Comparison of ENCODE assay signal across 13 mouse cellular contexts in genomic region chr7:127748235-127748560, GRCm38 (mm10). TPM values are rescaled to one million over a fixed set of nuclear protein-coding genes. Genes with fewer than 3 reads are reported as not detected.
DNase-seq lines count a peak whose midpoint lies in the region; ATAC-seq and TF ChIP-seq lines count a peak whose summit lies in the region.
"Had no signal": no experiment of that assay in that cellular context is flagged by ENCODE, and none has a peak within 500 bp of the region (broad histone marks: within the 10 kb centered on the region; RNA-seq: fewer than 3 reads in every experiment).

No protein-coding gene starts in this region.

- no peaks in the 10 kb centered on the region for H3K27me3 ChIP-seq in hindbrain, embryonic 10.5 days (ENCODE audit: insufficient read depth, poor library complexity, severe bottlenecking)
- H3K27me3 ChIP-seq in hindbrain, postnatal 0 days (ENCODE audit: insufficient read depth, low read length) = no peaks in the 10 kb centered on the region
- no peaks in the 10 kb centered on the region for H3K27me3 ChIP-seq in ES-Bruce4 (ENCODE audit: control insufficient read depth, insufficient read depth, low read length, poor library complexity, severe bottlenecking)
- H3K27me3 ChIP-seq in embryonic facial prominence, embryonic 15.5 days = no peaks in the 10 kb centered on the region
- no peaks in the 10 kb centered on the region for H3K27me3 ChIP-seq in limb, embryonic 15.5 days
- H3K27me3 ChIP-seq: CH12.LX had no signal

- peak overlapping the region; percentile 94 for H3K4me3 ChIP-seq in hindbrain, embryonic 10.5 days
- H3K4me3 ChIP-seq in hindbrain, postnatal 0 days (ENCODE audit: low read length) = no peak overlapping the region
- H3K4me3 ChIP-seq in ES-Bruce4 (ENCODE audit: low read depth, low read length) = peak overlapping the region; percentile 91
- peak overlapping the region; percentile 77 for H3K4me3 ChIP-seq in embryonic facial prominence, embryonic 15.5 days (replicated peaks)
- H3K4me3 ChIP-seq in limb, embryonic 15.5 days = peak overlapping the region; percentile 87; the same call in 1 of the 2 replicates
- H3K4me3 ChIP-seq in left cerebral cortex, adult 2 months = no peak overlapping the region

- no peak for TF ChIP-seq POLR2A in ES-Bruce4 (IDR thresholded peaks at IDR 0.05; ENCODE audit: insufficient read depth, low read length)

- peak overlapping the region; percentile 30; the same call in 1 of the 2 replicates for H3K27ac ChIP-seq in hindbrain, embryonic 10.5 days
- H3K27ac ChIP-seq in hindbrain, postnatal 0 days = no peak overlapping the region
- H3K27ac ChIP-seq in ES-Bruce4 (ENCODE audit: insufficient read depth, low read length) = no peak overlapping the region
- H3K27ac ChIP-seq in embryonic facial prominence, embryonic 15.5 days (replicated peaks) = no peak overlapping the region; the same call in 1 of the 2 replicates
- H3K27ac ChIP-seq in limb, embryonic 15.5 days = 0 out of 2 replicates have a peak overlapping the region, but pooled peaks have one; percentile 7
- no peak overlapping the region for H3K27ac ChIP-seq in left cerebral cortex, adult 2 months

- no peaks in the 10 kb centered on the region for H3K9me3 ChIP-seq in hindbrain, embryonic 10.5 days
- no peaks in the 10 kb centered on the region for H3K9me3 ChIP-seq in hindbrain, postnatal 0 days (ENCODE audit: low read length)
- H3K9me3 ChIP-seq in ES-Bruce4 (replicated peaks; ENCODE audit: control insufficient read depth, insufficient read depth, low read length, poor library complexity, severe bottlenecking) = no peaks in the 10 kb centered on the region
- H3K9me3 ChIP-seq in embryonic facial prominence, embryonic 15.5 days (replicated peaks) = no peaks in the 10 kb centered on the region
- no peaks in the 10 kb centered on the region for H3K9me3 ChIP-seq in limb, embryonic 15.5 days

- ATAC-seq in hindbrain, postnatal 0 days = no peak
- ATAC-seq in embryonic facial prominence, embryonic 15.5 days (ENCODE audit: insufficient number of reproducible peaks, low FRiP score, low TSS enrichment, low read depth) = no peak
- no peak for ATAC-seq in limb, embryonic 15.5 days (ENCODE audit: insufficient number of reproducible peaks, low FRiP score, low TSS enrichment, low read depth)

- H3K9ac ChIP-seq in hindbrain, postnatal 0 days (replicated peaks; ENCODE audit: low read length) = no peak overlapping the region
- H3K9ac ChIP-seq in ES-Bruce4 (ENCODE audit: low read depth, poor library complexity, severe bottlenecking) = peak overlapping the region; percentile 97
- H3K9ac ChIP-seq in embryonic facial prominence, embryonic 15.5 days = no peak overlapping the region
- H3K9ac ChIP-seq in limb, embryonic 15.5 days = no peak overlapping the region

- no peak overlapping the region for H3K4me2 ChIP-seq in hindbrain, postnatal 0 days (ENCODE audit: low read depth, low read length)
- no peak overlapping the region for H3K4me2 ChIP-seq in embryonic facial prominence, embryonic 15.5 days (replicated peaks)
- no peak overlapping the region for H3K4me2 ChIP-seq in limb, embryonic 15.5 days

- DNase-seq in hindbrain, embryonic 10.5 days (ENCODE audit: low spot score) = no peak
- no peak for DNase-seq in hindbrain, postnatal 0 days (ENCODE audit: low spot score)
- DNase-seq in left cerebral cortex, adult 2 months (ENCODE audit: extremely low spot score in 1 of 2, low spot score in 2 of 2) = no peak
- DNase-seq in left cerebral cortex, postnatal 4 days = no peak
- DNase-seq in thymus, postnatal 0 days (ENCODE audit: low spot score) = no peak
- DNase-seq: heart, postnatal 10 days; right cerebral cortex, adult 18-20 months had no signal

- TF ChIP-seq CTCF in hindbrain, postnatal 0 days (IDR thresholded peaks at IDR 0.05; ENCODE audit: low read depth) = no peak
- no peak for TF ChIP-seq CTCF in ES-Bruce4 (IDR thresholded peaks at IDR 0.05; ENCODE audit: low read depth, low read length)
- no peak for TF ChIP-seq CTCF in left cerebral cortex, adult 2 months (IDR thresholded peaks at IDR 0.05)

- no peak for TF ChIP-seq EP300 in ES-Bruce4 (IDR thresholded peaks at IDR 0.05; ENCODE audit: insufficient read depth, low read depth, low read length)

- H3K36me3 ChIP-seq in hindbrain, embryonic 10.5 days = peaks cover 58% of the 10 kb centered on the region
- H3K36me3 ChIP-seq in hindbrain, postnatal 0 days (ENCODE audit: insufficient read depth, low read length) = peaks cover 43% of the 10 kb centered on the region
- H3K36me3 ChIP-seq in ES-Bruce4 (ENCODE audit: control insufficient read depth, insufficient read depth, low read length, poor library complexity, severe bottlenecking) = peaks cover 21% of the 10 kb centered on the region; the same call in 1 of the 2 replicates
- peaks cover 52% of the 10 kb centered on the region for H3K36me3 ChIP-seq in embryonic facial prominence, embryonic 15.5 days
- H3K36me3 ChIP-seq in limb, embryonic 15.5 days = peaks cover 52% of the 10 kb centered on the region

- intact Hi-C loops in left cerebral cortex, adult 2 months (cut with DNase I) = loop anchor here (5.0 kb wide), 2 partner anchors 236 to 1246 kb away; partner anchors contain the start of genes Atxn2l and Srcap
- intact Hi-C loops in left cerebral cortex, postnatal 4 days (cut with DNase I) = loop anchor here (10.0 kb wide), 1 partner anchor 73 kb away; no protein-coding TSS in a partner anchor

- WGBS in hindbrain, embryonic 10.5 days = 95% methylated on average over 28 of the region's 28 CpGs
- 91% methylated on average over 28 of the region's 28 CpGs for WGBS in hindbrain, postnatal 0 days
- 93% methylated on average over 28 of the region's 28 CpGs for WGBS in embryonic facial prominence, embryonic 15.5 days
- WGBS in limb, embryonic 15.5 days = 91% methylated on average over 28 of the region's 28 CpGs

- peaks cover 42% of the 10 kb centered on the region for H3K4me1 ChIP-seq in hindbrain, embryonic 10.5 days (replicated peaks)
- no peaks in the 10 kb centered on the region for H3K4me1 ChIP-seq in hindbrain, postnatal 0 days (ENCODE audit: insufficient read depth, low read length)
- peaks cover 5% of the 10 kb centered on the region for H3K4me1 ChIP-seq in ES-Bruce4 (ENCODE audit: control insufficient read depth, insufficient read depth, low read length)
- H3K4me1 ChIP-seq in embryonic facial prominence, embryonic 15.5 days = peaks cover 27% of the 10 kb centered on the region
- H3K4me1 ChIP-seq in limb, embryonic 15.5 days = peaks cover 36% of the 10 kb centered on the region

RNA-seq across cellular contexts. Expression of gene Fbxl19, which starts 3.9 kb away (rescaled TPM):
- 8.6 and 8.9 TPM in 2 replicates for polyA plus RNA-seq in hindbrain, embryonic 10.5 days (2016; fragmentation: Nextera tagmentation; extraction: Ambion mirVana)
- 191 and 192 TPM in 2 replicates for total RNA-seq in hindbrain, postnatal 0 days (2014; rRNA removed)
- polyA plus RNA-seq in hindbrain, postnatal 0 days (2015; fragmentation: Nextera tagmentation; extraction: Ambion mirVana) = 6.8 and 7.0 TPM in 2 replicates
- 55.1 and 58.3 TPM in 2 replicates for polyA plus RNA-seq in ES-Bruce4 (2011; ENCODE audit: insufficient read depth, insufficient read length, low read depth, missing spikeins)
- 5.2 and 5.7 TPM in 2 replicates for polyA plus RNA-seq in embryonic facial prominence, embryonic 15.5 days (2015; fragmentation: Nextera tagmentation; extraction: Ambion mirVana)
- 4.3 and 4.4 TPM in 2 replicates for polyA plus RNA-seq in limb, embryonic 15.5 days (2015; fragmentation: Nextera tagmentation; extraction: Ambion mirVana)
- 10 to 100 TPM; 72.4 to 81.5 TPM for total RNA-seq in left cerebral cortex, adult 2 months (2021)
- total RNA-seq in left cerebral cortex, postnatal 4 days (2021) = 100 to 1,000 TPM; 143 to 148 TPM
- polyA plus RNA-seq in thymus, postnatal 0 days (2015; fragmentation: Nextera tagmentation; extraction: Ambion mirVana) = 1.6 and 1.7 TPM in 2 replicates

RNA-seq across cellular contexts. Expression of gene Ctf2, which starts 16.2 kb away (rescaled TPM):
- polyA plus RNA-seq in hindbrain, embryonic 10.5 days (2016; fragmentation: Nextera tagmentation; extraction: Ambion mirVana) = 0.26 and 0.37 TPM in 2 replicates
- not detected in 2 replicates for total RNA-seq in hindbrain, postnatal 0 days (2014; rRNA removed)
- polyA plus RNA-seq in hindbrain, postnatal 0 days (2015; fragmentation: Nextera tagmentation; extraction: Ambion mirVana) = 0.13 TPM in 1 of 2 replicates, not detected in the other
- not detected in 2 replicates for polyA plus RNA-seq in ES-Bruce4 (2011; ENCODE audit: insufficient read depth, insufficient read length, low read depth, missing spikeins)
- 1.1 and 1.3 TPM in 2 replicates for polyA plus RNA-seq in embryonic facial prominence, embryonic 15.5 days (2015; fragmentation: Nextera tagmentation; extraction: Ambion mirVana)
- 0.19 and 0.44 TPM in 2 replicates for polyA plus RNA-seq in limb, embryonic 15.5 days (2015; fragmentation: Nextera tagmentation; extraction: Ambion mirVana)
- total RNA-seq in left cerebral cortex, adult 2 months (2021) = not detected
- not detected for total RNA-seq in left cerebral cortex, postnatal 4 days (2021)
- polyA plus RNA-seq in thymus, postnatal 0 days (2015; fragmentation: Nextera tagmentation; extraction: Ambion mirVana) = 0.06 TPM in 1 of 2 replicates, not detected in the other
- total RNA-seq: CH12.LX; common myeloid progenitor, adult 5-6 weeks; heart, postnatal 10 days had no signal
- polyA plus RNA-seq: brain, embryonic 14.5 days had no signal

RNA-seq across cellular contexts. Expression of gene Orai3, which starts 21.4 kb away (rescaled TPM):
- 10.3 and 11.9 TPM in 2 replicates for polyA plus RNA-seq in hindbrain, embryonic 10.5 days (2016; fragmentation: Nextera tagmentation; extraction: Ambion mirVana)
- 20.0 and 35.8 TPM in 2 replicates for total RNA-seq in hindbrain, postnatal 0 days (2014; rRNA removed)
- polyA plus RNA-seq in hindbrain, postnatal 0 days (2015; fragmentation: Nextera tagmentation; extraction: Ambion mirVana) = 10.8 and 11.3 TPM in 2 replicates
- polyA plus RNA-seq in ES-Bruce4 (2011; ENCODE audit: insufficient read depth, insufficient read length, low read depth, missing spikeins) = 20.2 and 23.2 TPM in 2 replicates
- 27.6 and 28.1 TPM in 2 replicates for polyA plus RNA-seq in embryonic facial prominence, embryonic 15.5 days (2015; fragmentation: Nextera tagmentation; extraction: Ambion mirVana)
- 23.6 and 26.5 TPM in 2 replicates for polyA plus RNA-seq in limb, embryonic 15.5 days (2015; fragmentation: Nextera tagmentation; extraction: Ambion mirVana)
- total RNA-seq in left cerebral cortex, adult 2 months (2021) = 10 to 100 TPM; 19.8 to 21.8 TPM
- total RNA-seq in left cerebral cortex, postnatal 4 days (2021) = 10 to 100 TPM; 14.2 to 15.1 TPM
- polyA plus RNA-seq in thymus, postnatal 0 days (2015; fragmentation: Nextera tagmentation; extraction: Ambion mirVana) = 16.1 TPM in 2 replicates

RNA-seq across cellular contexts. Expression of gene Setd1a, which starts 28.3 kb away (rescaled TPM):
- polyA plus RNA-seq in hindbrain, embryonic 10.5 days (2016; fragmentation: Nextera tagmentation; extraction: Ambion mirVana) = 16.5 and 18.7 TPM in 2 replicates
- 17.8 and 18.2 TPM in 2 replicates for total RNA-seq in hindbrain, postnatal 0 days (2014; rRNA removed)
- 10.5 and 16.0 TPM in 2 replicates for polyA plus RNA-seq in hindbrain, postnatal 0 days (2015; fragmentation: Nextera tagmentation; extraction: Ambion mirVana)
- 49.1 and 51.7 TPM in 2 replicates for polyA plus RNA-seq in ES-Bruce4 (2011; ENCODE audit: insufficient read depth, insufficient read length, low read depth, missing spikeins)
- polyA plus RNA-seq in embryonic facial prominence, embryonic 15.5 days (2015; fragmentation: Nextera tagmentation; extraction: Ambion mirVana) = 26.3 and 27.0 TPM in 2 replicates
- 18.6 and 21.7 TPM in 2 replicates for polyA plus RNA-seq in limb, embryonic 15.5 days (2015; fragmentation: Nextera tagmentation; extraction: Ambion mirVana)
- 10 to 100 TPM; 48.8 to 55.2 TPM for total RNA-seq in left cerebral cortex, adult 2 months (2021)
- total RNA-seq in left cerebral cortex, postnatal 4 days (2021) = 10 to 100 TPM; 46.2 to 47.4 TPM
- 18.2 and 21.1 TPM in 2 replicates for polyA plus RNA-seq in thymus, postnatal 0 days (2015; fragmentation: Nextera tagmentation; extraction: Ambion mirVana)

RNA-seq across cellular contexts. Expression of gene Ctf1, which starts 35.7 kb away (rescaled TPM):
- polyA plus RNA-seq in hindbrain, embryonic 10.5 days (2016; fragmentation: Nextera tagmentation; extraction: Ambion mirVana) = 5.1 and 5.8 TPM in 2 replicates
- 9.0 and 10.7 TPM in 2 replicates for total RNA-seq in hindbrain, postnatal 0 days (2014; rRNA removed)
- 3.8 and 4.0 TPM in 2 replicates for polyA plus RNA-seq in hindbrain, postnatal 0 days (2015; fragmentation: Nextera tagmentation; extraction: Ambion mirVana)
- 8.8 and 13.9 TPM in 2 replicates for polyA plus RNA-seq in ES-Bruce4 (2011; ENCODE audit: insufficient read depth, insufficient read length, low read depth, missing spikeins)
- polyA plus RNA-seq in embryonic facial prominence, embryonic 15.5 days (2015; fragmentation: Nextera tagmentation; extraction: Ambion mirVana) = 25.9 and 29.8 TPM in 2 replicates
- 25.3 and 28.7 TPM in 2 replicates for polyA plus RNA-seq in limb, embryonic 15.5 days (2015; fragmentation: Nextera tagmentation; extraction: Ambion mirVana)
- total RNA-seq in left cerebral cortex, adult 2 months (2021) = 1 to 10 TPM; 2.8 to 3.8 TPM
- total RNA-seq in left cerebral cortex, postnatal 4 days (2021) = 1 to 10 TPM; 5.3 to 6.5 TPM
- polyA plus RNA-seq in thymus, postnatal 0 days (2015; fragmentation: Nextera tagmentation; extraction: Ambion mirVana) = 13.1 and 13.5 TPM in 2 replicates
- total RNA-seq: CH12.LX had no signal

Comparison
In these comparisons a context has a peak if more than half of its experiments do, and no peak if none do; other contexts are left out.
1. H3K27ac ChIP-seq: peak in hindbrain, embryonic 10.5 days (single experiment) and limb, embryonic 15.5 days (single experiment); none in hindbrain, postnatal 0 days (single experiment), ES-Bruce4 (single experiment), embryonic facial prominence, embryonic 15.5 days (single experiment) and left cerebral cortex, adult 2 months (single experiment).
2. H3K4me3 ChIP-seq: peak in hindbrain, embryonic 10.5 days (single experiment), ES-Bruce4 (single experiment), embryonic facial prominence, embryonic 15.5 days (single experiment) and limb, embryonic 15.5 days (single experiment); none in hindbrain, postnatal 0 days (single experiment) and left cerebral cortex, adult 2 months (single experiment).